Mouse (Mus musculus) embryonic facial prominence, embryonic 11.5 days (tissue): ENCODE results near the gene Stk11. TPM values are rescaled to one million over a fixed set of nuclear protein-coding genes. Genes with fewer than 3 reads are reported as not detected.

Source experiments
- ATAC-seq: fragments of 200-750 bp; cut with Nextera tagmentation; replicated peaks from 2 replicates; pipeline ENCODE4 v1.8.0; 2017; ENCODE audit warnings: low read depth; ENCODE audit not compliant: insufficient number of reproducible peaks, low FRiP score, low TSS enrichment
- DNase-seq: peaks from one replicate; pipeline ENCODE4 v3.0.0-alpha.2; 2015; ENCODE audit warnings: low spot score
- H3K27ac ChIP-seq: fragments of 300-500 bp; sonication (generic); replicated peaks from 2 replicates; pipeline ENCODE4 v1.5.1; 2014; ENCODE audit warnings: mild to moderate bottlenecking, low read depth, low read length, control low read depth
- H3K27me3 ChIP-seq: fragments of 300-500 bp; sonication (generic); 2 replicates; pipeline ENCODE4 v1.6.1; 2014; ENCODE audit warnings: mild to moderate bottlenecking, low read length, moderate library complexity, mixed read lengths; ENCODE audit not compliant: control insufficient read depth, insufficient read depth
- H3K36me3 ChIP-seq: fragments of 300-500 bp; sonication (generic); replicated peaks from 2 replicates; pipeline ENCODE4 v1.6.1; 2014; ENCODE audit warnings: low read depth, mild to moderate bottlenecking, low read length, moderate library complexity, mixed read lengths; ENCODE audit not compliant: control insufficient read depth, insufficient read depth
- H3K4me1 ChIP-seq: fragments of 300-500 bp; sonication (generic); 2 replicates; pipeline ENCODE4 v1.6.1; 2014; ENCODE audit warnings: low read length, mixed read lengths; ENCODE audit not compliant: control insufficient read depth, insufficient read depth
- H3K4me2 ChIP-seq: fragments of 300-500 bp; sonication (generic); 2 replicates; pipeline ENCODE4 v1.6.1; 2014; ENCODE audit warnings: low read depth, mild to moderate bottlenecking, control low read depth, low read length, moderate library complexity
- H3K4me3 ChIP-seq: fragments of 300-500 bp; sonication (generic); 2 replicates; pipeline ENCODE4 v1.5.1; 2014; ENCODE audit warnings: low read depth, low read length, control low read depth
- H3K9ac ChIP-seq: fragments of 300-500 bp; sonication (generic); replicated peaks from 2 replicates; pipeline ENCODE4 v1.6.1; 2014; ENCODE audit warnings: mild to moderate bottlenecking, control low read depth, low read length
- H3K9me3 ChIP-seq: fragments of 300-500 bp; sonication (generic); replicated peaks from 2 replicates; pipeline ENCODE4 v1.6.1; 2016; ENCODE audit warnings: mild to moderate bottlenecking, low read length, inconsistent platforms, mixed read lengths; ENCODE audit not compliant: control insufficient read depth
- WGBS: fragments of 180-500 bp; shearing (Covaris S2); extraction: QIAGEN DNeasy Blood & Tissue Kit; methylation state at CpG from one replicate; pipeline ENCODE4 v1.1.7; 2014; 5-methylcytosine and 5-hydroxymethylcytosine counted together
- polyA plus RNA-seq: library from polyadenylated mRNA; unstranded; fragments of >200 nt; fragmentation: Nextera tagmentation; extraction: Ambion mirVana; gene quantifications from 2 replicates; pipeline ENCODE4 v1.2.1, GENCODE M21; 2014

Stk11 gene
- polyA plus RNA-seq, 1 experiment from 2014 or later = 16.6 TPM

GRCm38 (mm10) chr10:80153713-80154112, 38.1 kb downstream of the Stk11 start:
- Histone ChIP-seq H3K4me2 (peak overlapping the region; percentile 23), H3K27me3 (no peaks in the 10 kb centered on the region), H3K4me1 (peaks cover 27% of the 10 kb centered on the region), H3K36me3 (peaks cover 48% of the 10 kb centered on the region), H3K27ac (no peak overlapping the region), H3K4me3 (peak overlapping the region; percentile 17; the same call in 1 of the 2 replicates), H3K9me3 (no peaks in the 10 kb centered on the region), H3K9ac (peak overlapping the region; percentile 100)
- DNase-seq = no peak
- ATAC-seq = no peak
- 78% methylated on average over 19 of the region's 19 CpGs for WGBS

GRCm38 (mm10) chr10:80154384-80154783, 38.8 kb downstream of the Stk11 start:
- peaks cover 30% of the 10 kb centered on the region for H3K4me1 ChIP-seq
- H3K27ac ChIP-seq = no peak overlapping the region
- H3K4me3 ChIP-seq = peak overlapping the region; percentile 4; the same call in 1 of the 2 replicates
- no peak overlapping the region for H3K9ac ChIP-seq
- DNase-seq (no peak), ATAC-seq (no peak)
- peaks cover 48% of the 10 kb centered on the region for H3K36me3 ChIP-seq
- no peak overlapping the region for H3K4me2 ChIP-seq
- 87% methylated on average over 7 of the region's 7 CpGs for WGBS
- no peaks in the 10 kb centered on the region for H3K9me3 ChIP-seq
- H3K27me3 ChIP-seq = no peaks in the 10 kb centered on the region

GRCm38 (mm10) chr10:80155277-80155676, 39.7 kb downstream of the Stk11 start:
- DNase-seq = no peak
- no peak for ATAC-seq
- Histone ChIP-seq H3K36me3 (peaks cover 48% of the 10 kb centered on the region), H3K4me1 (peaks cover 30% of the 10 kb centered on the region), H3K9ac (peak overlapping the region; percentile 5; the same call in 1 of the 2 replicates), H3K27ac (no peak overlapping the region), H3K9me3 (no peaks in the 10 kb centered on the region), H3K4me3 (no peak overlapping the region), H3K4me2 (no peak overlapping the region), H3K27me3 (no peaks in the 10 kb centered on the region)
- WGBS = 18% methylated on average over 1 of the region's 1 CpGs

- 88% methylated on average over 29 of the region's 29 CpGs for WGBS
- H3K4me3 ChIP-seq = no peak overlapping the region; the same call in 1 of the 2 replicates
Observed at GRCm38 (mm10) chr10:80156002-80156751, 40.6 kb downstream of the Stk11 start.

GRCm38 (mm10) chr10:80156752-80157053, 41.1 kb downstream of the Stk11 start:
- H3K4me1 ChIP-seq = peaks cover 37% of the 10 kb centered on the region
- WGBS = 58% methylated on average over 7 of the region's 7 CpGs
- H3K9me3 ChIP-seq = no peaks in the 10 kb centered on the region
- peaks cover 44% of the 10 kb centered on the region for H3K36me3 ChIP-seq
- H3K4me3 ChIP-seq = no peak overlapping the region
- DNase-seq (no peak), ATAC-seq (no peak)
- no peaks in the 10 kb centered on the region for H3K27me3 ChIP-seq
- H3K9ac ChIP-seq = 0 out of 2 replicates have a peak overlapping the region, but pooled peaks have one; percentile 18
- 0 out of 2 replicates have a peak overlapping the region, but pooled peaks have one; percentile 22 for H3K27ac ChIP-seq
- no peak overlapping the region for H3K4me2 ChIP-seq

More at GRCm38 (mm10) chr10:80156002-80156751, 40.6 kb downstream of the Stk11 start:
- Histone ChIP-seq H3K9ac (peak overlapping the region; percentile 18; the same call in 1 of the 2 replicates), H3K36me3 (peaks cover 48% of the 10 kb centered on the region), H3K27me3 (no peaks in the 10 kb centered on the region), H3K27ac (peak overlapping the region; percentile 20; the same call in 1 of the 2 replicates), H3K4me1 (peaks cover 32% of the 10 kb centered on the region), H3K9me3 (no peaks in the 10 kb centered on the region), H3K4me2 (no peak overlapping the region)
- DNase-seq = no peak
- ATAC-seq = no peak

- DNase-seq (no peak), ATAC-seq (no peak)
- H3K4me1 ChIP-seq = peaks cover 39% of the 10 kb centered on the region
- H3K27me3 ChIP-seq = no peaks in the 10 kb centered on the region
- 0 out of 2 replicates have a peak overlapping the region, but pooled peaks have one; percentile 22 for H3K27ac ChIP-seq
- WGBS = 61% methylated on average over 15 of the region's 15 CpGs
- peaks cover 44% of the 10 kb centered on the region for H3K36me3 ChIP-seq
- H3K9me3 ChIP-seq = no peaks in the 10 kb centered on the region
- H3K9ac ChIP-seq = peak overlapping the region; percentile 7; the same call in 1 of the 2 replicates
- no peak overlapping the region for H3K4me2 ChIP-seq
- no peak overlapping the region for H3K4me3 ChIP-seq
Observed at GRCm38 (mm10) chr10:80157141-80157929, 41.7 kb downstream of the Stk11 start.

- H3K27me3 ChIP-seq = no peaks in the 10 kb centered on the region
- 0 out of 2 replicates have a peak, but pooled peaks have one; percentile 0 for ATAC-seq
- peak; percentile 65 for DNase-seq
- H3K9ac ChIP-seq = peak overlapping the region; percentile 9
- H3K27ac ChIP-seq = peak overlapping the region; percentile 11
- H3K4me1 ChIP-seq = peaks cover 31% of the 10 kb centered on the region
- WGBS = 10% methylated on average over 18 of the region's 18 CpGs
- peak overlapping the region; percentile 29; the same call in 1 of the 2 replicates for H3K4me3 ChIP-seq
- H3K9me3 ChIP-seq = no peaks in the 10 kb centered on the region
- peaks cover 35% of the 10 kb centered on the region for H3K36me3 ChIP-seq
- no peak overlapping the region; the same call in none of the 2 replicates for H3K4me2 ChIP-seq
Observed at GRCm38 (mm10) chr10:80158307-80158986, 42.8 kb downstream of the Stk11 start.
